Mouse (Mus musculus): Measurements from ENCODE around the gene Pmel. TPM values are rescaled to one million over a fixed set of nuclear protein-coding genes. Genes with fewer than 3 reads are reported as not detected.

Pmel gene
- under 1 TPM; 0.33 to 0.34 TPM for total RNA-seq (2021)
- long read RNA-seq, experiment 1, partial matches to known transcripts, result 0 of 1 reads
- long read RNA-seq, experiment 1, other reads (novel, unspliced or antisense), result 1 of 1 reads
- long read RNA-seq, experiment 2, result 0 reads

GRCm38 (mm10) chr10:128703895-128704294, at the start of gene Pmel:
Gene Pmel (plus strand): TSS chr10:128704195.
- peak within 1 kb of the TSS; percentile 79 for H3K27ac ChIP-seq
- no peak for TF ChIP-seq CTCF (conservative IDR thresholded peaks at IDR 0.05)

GRCm38 (mm10) chr10:128655254-128655653, 48.7 kb upstream of the Pmel start:
- no peak for TF ChIP-seq CTCF (conservative IDR thresholded peaks at IDR 0.05)
- DNase-seq (ENCODE audit: low spot score in 2 of 2), result no peak
- H3K27ac ChIP-seq, result no peak overlapping the region
- H3K4me3 ChIP-seq, result no peak overlapping the region

More at GRCm38 (mm10) chr10:128703895-128704294, at the start of gene Pmel:
- DNase-seq (ENCODE audit: low spot score in 2 of 2), result no peak
- peak within 1 kb of the TSS; percentile 86 for H3K4me3 ChIP-seq

- Histone ChIP-seq H3K4me3 (no peak overlapping the region), H3K27ac (no peak overlapping the region)
- no peak for TF ChIP-seq CTCF (conservative IDR thresholded peaks at IDR 0.05)
- DNase-seq (ENCODE audit: low spot score in 2 of 2), result no peak
These were observed 47.3 kb upstream of the Pmel start for GRCm38 (mm10) chr10:128656731-128657130.

- no peak overlapping the region for H3K4me3 ChIP-seq
- no peak for TF ChIP-seq CTCF (conservative IDR thresholded peaks at IDR 0.05)
- H3K27ac ChIP-seq, result no peak overlapping the region
- no peak for DNase-seq (ENCODE audit: low spot score in 2 of 2)
These were observed 46.2 kb upstream of the Pmel start for GRCm38 (mm10) chr10:128657844-128658243.

DNA sequence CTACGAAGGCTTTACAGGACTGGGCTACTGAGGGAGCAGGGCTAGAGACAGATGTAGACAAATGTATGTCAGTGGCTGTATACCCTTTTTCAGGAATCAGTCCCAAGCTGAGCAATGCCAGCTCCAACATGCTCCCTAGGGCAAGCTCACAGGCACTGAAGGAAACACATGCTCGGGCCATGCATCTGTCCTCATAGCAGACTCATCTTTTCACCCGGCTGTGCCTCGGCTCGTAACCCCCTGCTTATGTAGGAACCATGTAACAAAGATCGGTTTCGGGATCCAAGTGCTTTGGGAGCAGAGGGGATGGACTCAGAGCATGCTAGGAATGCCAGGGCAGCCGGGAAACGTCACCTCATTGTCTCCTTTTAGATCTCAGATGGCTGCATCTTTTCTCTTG, 44.5 kb upstream of the Pmel start:
- H3K4me3 ChIP-seq, result no peak overlapping the region
- no peak for DNase-seq (ENCODE audit: low spot score in 2 of 2)
- no peak overlapping the region for H3K27ac ChIP-seq
- no peak for TF ChIP-seq CTCF (conservative IDR thresholded peaks at IDR 0.05)

DNA sequence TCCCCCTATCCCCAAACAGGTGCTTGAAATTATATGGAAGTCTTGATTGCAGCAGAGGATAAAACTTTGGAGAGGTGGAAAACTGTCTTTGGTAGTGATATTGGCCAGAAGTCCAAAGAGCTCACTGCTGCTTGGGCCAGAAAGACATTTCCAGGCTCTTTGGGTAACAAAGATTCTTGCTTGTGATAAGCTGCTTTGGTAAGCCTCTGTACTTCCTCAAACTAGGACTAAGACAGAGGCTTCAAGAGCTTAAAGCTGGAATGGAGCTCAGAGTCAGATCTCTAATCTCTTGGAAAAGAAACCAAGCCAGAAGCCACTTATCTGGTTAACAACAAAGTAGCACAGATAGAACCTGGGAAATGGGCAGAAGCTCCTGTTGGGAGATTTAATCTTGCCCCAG, 41.5 kb upstream of the Pmel start:
- no peak for TF ChIP-seq CTCF (conservative IDR thresholded peaks at IDR 0.05)
- Histone ChIP-seq H3K4me3 (no peak overlapping the region), H3K27ac (no peak overlapping the region)
- DNase-seq (ENCODE audit: low spot score in 2 of 2), result no peak

- TF ChIP-seq CTCF (conservative IDR thresholded peaks at IDR 0.05), result no peak
- Histone ChIP-seq H3K27ac (no peak overlapping the region), H3K4me3 (no peak overlapping the region)
- DNase-seq (ENCODE audit: low spot score in 2 of 2), result no peak
These were observed 40.4 kb upstream of the Pmel start for GRCm38 (mm10) chr10:128663441-128664220.

DNA sequence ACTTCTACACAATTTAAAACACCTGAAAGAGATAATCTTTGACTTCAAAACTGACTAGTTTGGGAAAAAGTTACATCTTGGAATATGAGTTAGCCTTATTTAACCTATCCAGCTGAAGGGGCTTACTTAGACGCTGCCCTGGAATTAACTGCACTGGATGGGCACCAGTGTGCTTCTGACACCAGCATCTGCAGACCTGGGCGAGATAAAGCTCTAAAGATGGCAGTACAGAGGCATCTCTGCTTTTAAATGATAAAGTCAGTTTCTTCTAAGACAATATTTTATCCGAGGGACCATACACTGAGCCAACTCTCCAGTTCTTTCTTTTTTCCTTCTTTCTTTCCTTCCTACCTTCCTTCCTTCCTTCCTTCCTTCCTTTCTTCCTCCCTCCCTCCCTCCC, 39.2 kb upstream of the Pmel start:
- no peak overlapping the region for H3K27ac ChIP-seq
- no peak overlapping the region for H3K4me3 ChIP-seq
- TF ChIP-seq CTCF (conservative IDR thresholded peaks at IDR 0.05), result no peak
- no peak for DNase-seq (ENCODE audit: low spot score in 2 of 2)

DNA sequence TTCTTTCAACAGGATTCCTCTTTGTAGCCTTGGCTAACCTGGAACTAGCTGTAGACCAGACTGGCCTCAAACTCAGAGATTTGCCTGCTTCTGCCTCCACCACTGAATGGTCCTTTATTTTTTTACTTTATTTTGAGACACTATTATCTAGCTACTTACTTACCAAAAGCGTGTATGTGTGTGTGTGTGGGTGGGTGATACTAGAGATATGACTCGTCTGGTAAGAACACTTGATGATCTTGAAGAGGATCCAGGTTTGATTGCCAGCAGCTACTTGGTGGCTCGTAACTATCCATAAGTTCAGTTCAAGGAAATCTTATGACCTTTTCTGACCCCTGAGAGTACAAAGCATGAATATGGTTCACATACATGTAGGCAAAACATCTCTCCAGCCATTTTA, 38.7 kb upstream of the Pmel start:
- H3K4me3 ChIP-seq, result no peak overlapping the region
- TF ChIP-seq CTCF (conservative IDR thresholded peaks at IDR 0.05), result no peak
- no peak for DNase-seq (ENCODE audit: low spot score in 2 of 2)
- H3K27ac ChIP-seq, result no peak overlapping the region

DNA sequence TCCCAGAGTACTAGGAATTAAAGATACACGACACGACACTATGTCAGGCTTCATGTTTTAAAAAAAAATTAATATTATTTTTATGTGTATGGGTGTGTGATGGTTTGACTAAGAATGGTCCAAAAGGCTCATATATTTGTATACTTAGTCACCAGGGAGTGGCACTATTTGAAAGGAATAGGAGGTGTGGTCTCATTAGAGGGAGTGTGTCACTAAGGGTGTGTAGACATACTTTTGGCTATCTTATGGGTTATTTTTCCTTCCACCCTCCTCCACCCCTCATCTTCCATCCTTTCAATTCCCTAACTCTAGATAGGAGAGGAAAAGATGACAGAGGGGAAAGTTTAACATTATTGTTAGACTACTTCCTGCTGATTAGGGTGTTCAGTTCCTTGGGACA, 38.2 kb upstream of the Pmel start:
- Histone ChIP-seq H3K4me3 (no peak overlapping the region), H3K27ac (no peak overlapping the region)
- no peak for TF ChIP-seq CTCF (conservative IDR thresholded peaks at IDR 0.05)
- no peak for DNase-seq (ENCODE audit: low spot score in 2 of 2)

- TF ChIP-seq CTCF (conservative IDR thresholded peaks at IDR 0.05), result no peak
These were observed 35.0 kb upstream of the Pmel start for GRCm38 (mm10) chr10:128668790-128669672.

GRCm38 (mm10) chr10:128671148-128671547, 32.8 kb upstream of the Pmel start:
- no peak overlapping the region for H3K4me3 ChIP-seq
- TF ChIP-seq CTCF (conservative IDR thresholded peaks at IDR 0.05), result no peak
- H3K27ac ChIP-seq, result no peak overlapping the region
- DNase-seq (ENCODE audit: low spot score in 2 of 2), result no peak

More at GRCm38 (mm10) chr10:128668790-128669672, 35.0 kb upstream of the Pmel start:
- peak; percentile 56 to 67 for DNase-seq (ENCODE audit: low spot score in 2 of 2)
- Histone ChIP-seq H3K4me3 (peak overlapping the region; percentile 83), H3K27ac (peak overlapping the region; percentile 94)
